Mouse (Mus musculus): Measurements from ENCODE around the gene Med12. TPM values are rescaled to one million over a fixed set of nuclear protein-coding genes. Genes with fewer than 3 reads are reported as not detected.

The Med12 gene
- total RNA-seq, 2 experiments from 2014 or later = 32.0 to 33.4 TPM

Other genes starting within 250 kb of the Med12 start
- gene Tex11, start 214.4 kb upstream of the Med12 start, total RNA-seq (2021) = not detected
- gene Slc7a3, start 188.0 kb upstream of the Med12 start, total RNA-seq (2021) = under 1 TPM; 0.77 to 0.80 TPM
- 10 to 100 TPM; 53.7 to 54.1 TPM for gene Snx12, start 51.5 kb upstream of the Med12 start, total RNA-seq (2021)
- gene Foxo4, start 19.5 kb upstream of the Med12 start, total RNA-seq (2021) = 10 to 100 TPM; 33.8 to 39.6 TPM
- gene Gm614, start 10.0 kb upstream of the Med12 start, total RNA-seq (2021) = under 1 TPM in 1 of 2 experiments, not detected in 1; 0.54 TPM
- gene Il2rg, start 5.8 kb upstream of the Med12 start, total RNA-seq (2021) = 1 to 10 TPM; 4.9 to 9.0 TPM
- gene Gm20489, start 5.0 kb upstream of the Med12 start, total RNA-seq (2021) = not detected
- gene Nlgn3, start 25.1 kb downstream of the Med12 start, total RNA-seq (2021) = 10 to 100 TPM in 1 of 2 experiments, 1 to 10 TPM in 1; 5.7 to 15.9 TPM
- gene Gjb1, start 102.3 kb downstream of the Med12 start, total RNA-seq (2021) = not detected
- 10 to 100 TPM; 46.3 to 73.4 TPM for gene Zmym3, start 146.8 kb downstream of the Med12 start, total RNA-seq (2021)
- gene Nono, start 155.3 kb downstream of the Med12 start, total RNA-seq (2021) = 100 to 1,000 TPM; 158 to 182 TPM
- gene Itgb1bp2, start 175.1 kb downstream of the Med12 start, total RNA-seq (2021) = under 1 TPM; 0.53 to 0.74 TPM